Mouse (Mus musculus): Measurements from ENCODE around the gene AI481877.

DNA sequence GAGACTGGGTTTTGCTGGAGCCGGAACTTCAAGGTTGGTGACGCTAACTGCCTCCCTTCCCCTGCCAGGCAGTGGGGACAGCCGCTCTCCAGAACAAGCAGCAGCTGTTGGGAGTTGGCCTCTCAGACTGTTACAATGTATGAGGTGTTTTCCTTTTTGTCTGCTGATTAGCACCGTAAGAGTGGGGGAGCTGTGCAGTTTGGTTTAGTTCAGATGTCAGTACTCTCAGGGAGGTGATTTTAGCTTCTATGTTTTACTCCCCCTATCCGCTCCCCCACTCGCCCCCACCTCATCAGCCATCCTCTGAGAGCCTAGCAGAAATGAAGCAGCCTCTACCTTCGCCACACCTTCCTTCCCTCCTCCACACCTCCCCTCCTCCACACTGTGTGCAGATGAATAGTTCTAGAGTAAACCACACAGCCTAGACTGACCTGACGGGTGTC lies 143.5 kb downstream of the AI481877 start:
- no peak for TF ChIP-seq CTCF (IDR thresholded peaks at IDR 0.05; ENCODE audit: control insufficient read depth, insufficient read depth, insufficient replicate concordance, low read depth, low read length)
- no peak for TF ChIP-seq POLR2A (IDR thresholded peaks at IDR 0.05; ENCODE audit: control insufficient read depth, low read depth, low read length)

Measured in testis, adult 2 months (tissue).